Mouse (Mus musculus): ENCODE measurements around the gene Rabl6. TPM values are rescaled to one million over a fixed set of nuclear protein-coding genes. Genes with fewer than 3 reads are reported as not detected.
"Not testable (repeated sequence)": the region's sequence is repeated elsewhere in the genome, so short reads cannot be mapped to it uniquely, and the experiment has no call there.

The Rabl6 gene
- total RNA-seq, 2 experiments from 2014 or later = 117 to 118 TPM

DNA sequence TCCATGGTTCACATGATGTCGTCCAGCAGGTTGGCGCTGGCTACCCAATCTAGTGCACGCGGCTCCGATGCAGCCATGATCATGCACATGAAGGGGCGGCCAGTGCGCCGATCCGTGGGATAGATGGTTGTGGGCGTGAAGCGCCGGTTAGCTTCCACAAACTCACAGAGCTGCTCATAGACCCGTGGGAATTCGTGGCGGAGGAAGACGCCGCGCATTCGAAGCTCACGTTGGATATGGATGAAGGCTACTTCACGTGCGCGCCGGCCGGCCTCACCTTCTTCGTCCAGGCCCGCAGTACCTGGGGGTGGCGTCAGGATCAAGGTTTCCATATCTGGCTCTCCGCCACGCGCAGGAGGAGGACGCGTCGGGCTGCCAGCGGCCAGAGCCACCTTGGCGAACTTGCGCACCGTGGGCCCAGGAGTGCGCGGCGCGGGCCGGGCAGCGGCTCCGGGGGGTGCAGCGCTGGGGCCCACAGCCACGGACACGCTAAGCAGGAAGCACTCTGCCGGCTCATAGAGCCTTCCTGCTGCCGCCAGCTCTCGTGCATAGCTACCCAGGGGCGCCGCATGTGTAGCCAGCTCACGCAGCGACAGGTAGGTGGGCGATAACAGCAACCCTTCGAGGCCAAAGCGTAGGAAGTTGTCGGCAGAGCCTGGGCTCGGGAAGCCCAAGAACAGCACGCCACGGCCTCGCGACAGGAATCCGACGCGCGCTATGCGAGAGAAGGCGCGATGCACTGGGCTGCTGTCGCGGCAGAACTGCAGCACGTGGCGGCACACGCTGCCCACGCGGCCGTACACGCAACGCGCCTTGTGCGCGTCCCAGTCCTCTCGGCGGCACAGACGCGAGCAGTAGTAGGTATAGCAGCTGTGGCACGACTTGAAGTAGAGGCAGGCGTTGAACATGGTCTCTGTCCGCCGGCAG lies 31.1 kb downstream of the Rabl6 start:
- no peak for DNase-seq (ENCODE audit: low spot score in 2 of 2)
- intact Hi-C loops (cut with DNase I) = no loop called here

DNA sequence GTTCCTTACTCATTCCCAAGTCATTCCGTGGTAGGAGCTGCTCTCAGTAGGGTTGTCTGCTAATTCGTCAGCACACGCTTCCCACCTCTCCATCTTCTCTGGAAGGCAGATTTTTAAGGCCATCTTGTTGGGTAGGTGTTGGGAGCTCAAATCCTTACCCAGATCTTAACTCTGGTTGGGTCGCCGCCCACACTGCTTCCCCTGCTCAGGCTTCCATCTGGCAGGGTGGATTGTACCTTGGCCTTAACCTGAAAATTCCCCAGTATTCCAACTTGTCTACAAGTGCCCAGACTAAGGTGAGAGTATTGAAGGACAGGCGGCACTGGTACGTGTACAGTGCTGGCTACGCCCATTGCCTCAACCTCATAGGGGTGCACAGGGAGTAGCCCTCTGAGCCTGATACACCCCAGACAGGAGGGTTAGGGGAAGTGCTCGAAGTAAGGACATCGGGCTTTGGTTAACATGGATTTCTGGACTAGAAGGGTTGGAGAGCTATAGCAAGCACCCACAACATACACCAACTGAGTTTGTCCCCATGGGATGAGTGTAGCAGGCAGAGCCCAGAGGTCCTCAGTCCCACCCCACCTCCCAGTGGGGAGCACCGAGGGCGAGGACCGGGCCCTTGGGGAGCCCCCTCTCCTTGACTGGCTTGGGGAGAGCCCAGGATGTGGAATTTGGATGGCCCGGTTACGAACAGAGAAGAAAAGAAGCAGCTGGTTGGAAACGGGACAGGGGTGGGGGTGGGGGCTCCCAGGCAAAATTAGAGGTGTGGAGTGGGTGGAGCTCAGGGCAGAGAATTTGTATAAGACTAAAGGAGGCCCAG lies 32.1 kb downstream of the Rabl6 start:
- intact Hi-C loops (cut with DNase I) = no loop called here

DNA sequence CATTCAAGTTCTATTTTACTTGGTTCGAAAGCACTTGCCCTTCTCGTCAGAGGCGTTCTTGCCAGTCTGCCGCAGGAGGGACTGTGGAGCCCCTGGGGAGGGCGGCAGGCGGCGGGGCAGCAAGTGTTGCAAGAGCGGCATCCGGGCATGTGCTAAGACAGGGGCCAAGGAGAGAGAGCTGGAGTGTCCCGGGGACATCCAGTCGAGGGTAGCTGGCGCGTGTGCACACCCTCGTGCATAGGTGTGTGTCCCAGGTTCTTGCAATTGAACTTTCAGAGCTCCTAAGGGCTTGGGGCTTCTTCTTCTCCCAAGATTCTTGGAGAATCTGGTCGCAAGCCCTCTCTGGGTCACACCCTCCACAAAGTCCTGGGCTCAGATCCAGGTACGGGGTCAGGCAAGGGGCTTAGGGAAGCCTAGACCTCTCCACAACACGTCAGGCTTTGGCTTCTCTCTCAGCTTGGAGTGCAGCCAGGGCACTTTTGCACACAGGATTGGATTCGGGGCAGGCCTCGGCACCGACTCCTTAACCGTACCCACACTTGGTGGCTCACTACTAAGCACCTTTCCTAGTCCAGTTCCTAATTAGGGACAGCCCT lies 32.8 kb downstream of the Rabl6 start:
- intact Hi-C loops (cut with DNase I) = no loop called here
- no peak for DNase-seq (ENCODE audit: low spot score in 2 of 2)

More for the DNA sequence above, 32.1 kb downstream of the Rabl6 start:
- no peak for DNase-seq (ENCODE audit: low spot score in 2 of 2)

DNA sequence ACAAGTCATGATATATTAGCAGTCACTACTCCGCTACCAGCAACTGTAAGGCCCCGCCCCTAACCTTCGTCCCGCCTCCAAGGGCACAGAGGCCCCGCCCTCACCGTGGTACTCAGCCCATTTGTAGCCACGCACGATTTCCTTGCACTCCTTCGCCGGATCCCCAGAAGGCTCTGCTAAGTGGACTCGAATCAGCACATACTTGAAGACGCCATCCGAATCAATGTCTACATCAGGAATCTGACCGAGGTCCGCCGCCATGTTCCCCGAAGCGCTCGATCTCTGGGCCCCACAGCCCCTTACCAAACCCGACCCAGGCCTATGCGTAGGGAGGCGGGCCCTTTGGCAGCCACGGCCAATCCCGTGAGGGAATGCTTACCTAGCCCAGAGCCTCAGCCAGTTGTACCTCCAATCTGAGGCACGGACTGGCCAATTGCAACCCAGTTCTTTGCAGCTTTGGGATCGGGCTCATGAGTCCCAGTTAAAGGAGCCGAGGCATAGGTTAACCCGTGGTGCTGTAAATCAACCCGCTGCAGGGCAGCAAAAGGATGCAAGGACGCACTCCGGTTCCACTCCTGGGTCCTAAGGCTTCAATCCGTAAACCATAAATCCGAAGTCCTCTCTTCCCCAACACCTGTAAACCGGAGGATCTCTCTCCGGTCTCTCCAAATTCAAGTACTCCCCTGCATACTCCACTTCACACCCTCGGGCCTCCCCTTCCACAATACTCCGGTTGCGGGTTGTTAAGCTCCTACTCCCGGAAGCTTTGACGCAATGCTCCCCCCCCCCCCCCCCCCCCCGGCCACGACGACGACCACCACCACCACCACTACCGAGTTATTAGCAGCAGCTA lies 33.5 kb downstream of the Rabl6 start, which contains the start of the genes Mamdc4 and Phpt1:
Mamdc4 (minus strand) TSS at position 267 of the 853 bp plus-strand sequence.
Phpt1 (minus strand) TSS at position 646 of the 853 bp plus-strand sequence.
- peak; percentile 96 to 98 for DNase-seq (ENCODE audit: low spot score in 2 of 2)
- intact Hi-C loops (cut with DNase I) = no loop called here

DNA sequence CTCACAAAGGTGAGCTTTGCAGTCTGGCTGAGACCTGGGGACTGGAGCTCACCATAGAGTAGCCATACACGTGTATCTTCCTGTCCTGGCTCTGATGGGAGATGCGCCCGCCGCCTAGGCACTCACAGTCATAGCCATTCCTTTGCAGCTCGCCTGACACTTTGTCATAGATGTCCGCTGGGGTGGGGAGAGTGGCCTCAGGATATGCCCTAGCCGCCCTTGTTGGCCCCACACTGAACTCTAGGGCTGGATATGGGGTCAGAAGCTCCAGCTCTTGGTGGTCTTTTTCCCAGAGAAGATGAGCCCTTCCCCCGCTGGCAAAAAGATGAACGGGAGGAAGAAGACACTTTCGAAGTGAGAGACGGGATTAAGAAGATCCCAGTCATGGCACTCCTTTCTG lies 34.2 kb downstream of the Rabl6 start:
- intact Hi-C loops (cut with DNase I) = no loop called here
- DNase-seq (ENCODE audit: low spot score in 2 of 2) = no peak

DNA sequence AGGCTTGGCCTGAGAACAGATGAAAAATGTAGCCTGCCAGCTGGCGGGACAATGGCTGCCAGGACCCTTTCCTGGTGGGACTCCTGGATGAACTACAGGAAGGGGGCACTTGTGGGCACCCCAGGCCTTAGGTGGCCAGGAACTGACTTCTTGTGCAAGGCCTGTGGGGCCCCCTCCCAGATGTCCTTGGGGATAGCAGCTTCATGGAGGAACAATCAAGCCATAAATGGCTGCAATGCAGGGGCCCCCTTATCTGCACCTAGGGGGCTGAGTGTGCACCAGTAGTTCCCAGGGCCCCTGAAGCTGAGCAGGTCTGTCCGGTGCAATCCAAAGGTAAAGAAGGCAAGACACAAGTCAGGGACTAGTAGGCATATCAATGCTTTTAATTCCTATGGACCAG lies 35.3 kb downstream of the Rabl6 start:
- intact Hi-C loops (cut with DNase I) = no loop called here
- no peak for DNase-seq (ENCODE audit: low spot score in 2 of 2)

DNA sequence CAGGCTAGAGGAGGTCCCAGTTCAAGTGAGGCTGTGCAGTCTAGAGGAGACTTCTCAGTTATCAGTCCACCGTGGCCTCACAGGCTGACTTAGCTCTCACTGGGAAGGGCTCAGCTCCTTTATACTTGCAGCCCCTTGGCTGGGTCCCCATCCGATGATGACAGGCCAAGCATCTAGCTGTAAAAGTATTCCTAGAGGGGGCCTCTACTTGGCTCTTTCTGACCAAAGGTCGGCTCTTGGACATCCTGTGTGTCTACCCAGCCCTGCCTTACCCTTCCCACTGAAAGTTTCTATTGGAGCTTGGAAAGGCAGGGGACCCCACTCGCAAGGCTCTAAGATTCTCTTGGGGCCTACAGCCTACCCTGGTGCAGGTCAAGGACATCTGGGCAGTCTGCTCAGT lies 37.1 kb downstream of the Rabl6 start:
- no peak for DNase-seq (ENCODE audit: low spot score in 2 of 2)
- intact Hi-C loops (cut with DNase I) = no loop called here

DNA sequence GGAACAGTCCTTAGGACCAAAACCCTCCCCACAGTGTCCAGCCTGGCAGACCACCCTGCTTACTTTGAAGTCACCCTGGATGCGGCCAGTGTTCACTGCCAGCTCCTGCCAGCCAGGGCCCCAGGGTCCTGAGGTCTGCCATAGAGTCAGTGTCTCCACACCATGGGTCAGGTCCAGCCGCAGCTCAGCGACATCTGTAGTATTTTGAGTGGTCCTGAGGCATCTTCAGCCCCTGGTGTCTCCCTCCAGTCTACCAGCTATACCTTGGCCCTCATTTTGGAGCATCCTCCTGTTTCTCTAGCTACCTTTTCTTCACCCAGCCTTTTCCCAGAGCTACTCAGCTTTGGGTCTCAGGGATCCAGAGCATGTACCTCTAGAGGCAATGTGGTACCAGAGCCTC lies 39.0 kb downstream of the Rabl6 start:
- intact Hi-C loops (cut with DNase I) = no loop called here
- no peak for DNase-seq (ENCODE audit: low spot score in 2 of 2)

DNA sequence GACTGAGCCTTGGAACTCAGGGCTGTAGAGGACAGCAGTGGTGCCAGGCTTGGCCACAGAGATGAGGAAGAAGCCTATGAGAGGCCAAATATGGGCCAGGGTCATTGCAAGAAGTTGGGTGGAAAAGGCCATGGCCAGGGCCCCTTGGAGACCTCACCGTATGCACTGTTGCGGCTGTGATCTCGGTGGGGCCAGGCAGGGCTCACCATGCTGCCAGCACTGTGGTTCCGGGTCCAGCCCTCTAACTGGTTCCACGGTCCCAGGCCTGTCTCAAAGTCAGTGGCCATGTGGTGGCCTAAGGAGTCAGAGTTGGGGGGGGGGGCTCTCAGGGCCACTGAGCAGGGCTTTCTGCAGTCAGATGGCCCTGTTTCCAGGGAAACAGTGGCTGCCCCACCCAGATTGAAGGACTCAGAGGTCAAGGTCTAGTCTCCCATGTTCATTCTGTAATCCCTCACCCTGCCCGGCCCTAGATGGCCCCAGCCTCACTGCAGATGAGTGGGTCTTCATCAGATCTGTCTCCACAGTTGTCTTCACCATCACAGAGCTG lies 39.8 kb downstream of the Rabl6 start:
- no peak for DNase-seq (ENCODE audit: low spot score in 2 of 2)
- intact Hi-C loops (cut with DNase I) = no loop called here

DNA sequence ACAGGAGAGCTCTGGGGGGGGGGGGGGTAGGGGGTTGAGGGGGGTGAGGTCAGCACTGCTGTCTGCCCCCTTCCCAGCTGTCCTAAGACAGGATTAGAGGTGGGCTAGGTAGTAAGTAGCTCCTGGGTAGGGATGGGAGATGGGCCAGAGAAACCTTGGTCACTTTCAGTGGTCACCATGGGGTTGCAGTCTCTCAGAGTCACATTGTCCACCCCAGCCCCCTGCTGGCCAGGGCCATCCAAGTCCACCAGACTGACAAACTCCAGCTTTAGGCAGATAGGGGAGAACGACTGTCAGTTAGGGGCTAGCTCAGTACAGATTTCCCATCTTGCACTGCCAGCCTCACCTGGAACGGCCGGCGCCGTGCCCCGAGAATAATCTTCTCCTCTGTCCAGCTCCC lies 41.8 kb downstream of the Rabl6 start:
- intact Hi-C loops (cut with DNase I) = no loop called here
- no peak for DNase-seq (ENCODE audit: low spot score in 2 of 2)

DNA sequence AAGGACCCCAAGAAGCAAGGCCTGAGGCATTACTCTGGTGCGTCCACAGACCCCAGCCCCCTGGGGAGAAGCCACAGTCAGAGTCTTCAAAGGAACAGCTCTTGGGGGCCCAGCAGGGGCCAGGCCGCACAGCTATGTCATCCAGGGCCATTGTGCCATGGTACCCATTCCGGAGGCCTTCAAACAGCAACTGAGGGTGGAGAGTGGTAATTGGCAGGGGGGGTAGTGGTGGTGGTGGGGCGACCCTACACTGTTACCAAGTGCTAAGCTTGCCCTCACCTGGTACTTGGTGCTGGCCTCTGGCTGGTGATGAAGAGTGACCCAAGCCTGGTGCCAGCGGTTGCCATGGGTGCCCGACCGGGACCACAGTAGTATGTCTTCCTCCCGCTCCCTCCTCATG lies 42.6 kb downstream of the Rabl6 start:
- no peak for DNase-seq (ENCODE audit: low spot score in 2 of 2)
- intact Hi-C loops (cut with DNase I) = no loop called here

DNA sequence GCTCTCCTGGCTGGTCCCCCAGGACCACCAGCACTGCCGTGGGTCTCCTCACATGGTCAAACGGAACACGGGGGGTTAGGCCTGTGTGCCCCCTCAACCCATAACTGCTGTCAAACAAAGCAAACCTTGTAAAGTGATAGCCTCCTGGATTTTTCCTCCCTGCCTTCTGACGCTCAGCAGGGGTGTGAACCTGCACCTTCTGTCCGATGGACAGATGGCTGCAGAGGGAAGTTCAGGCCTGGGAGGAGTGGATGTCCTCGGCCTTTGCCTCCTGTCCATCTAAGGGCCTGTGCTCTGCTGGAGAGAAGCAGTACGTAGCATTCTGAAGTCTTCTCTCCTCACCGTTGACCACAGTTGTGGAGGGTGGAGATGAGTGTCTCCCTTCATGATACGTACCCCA lies 46.4 kb downstream of the Rabl6 start:
- intact Hi-C loops (cut with DNase I) = no loop called here
- DNase-seq (ENCODE audit: low spot score in 2 of 2) = no peak

DNA sequence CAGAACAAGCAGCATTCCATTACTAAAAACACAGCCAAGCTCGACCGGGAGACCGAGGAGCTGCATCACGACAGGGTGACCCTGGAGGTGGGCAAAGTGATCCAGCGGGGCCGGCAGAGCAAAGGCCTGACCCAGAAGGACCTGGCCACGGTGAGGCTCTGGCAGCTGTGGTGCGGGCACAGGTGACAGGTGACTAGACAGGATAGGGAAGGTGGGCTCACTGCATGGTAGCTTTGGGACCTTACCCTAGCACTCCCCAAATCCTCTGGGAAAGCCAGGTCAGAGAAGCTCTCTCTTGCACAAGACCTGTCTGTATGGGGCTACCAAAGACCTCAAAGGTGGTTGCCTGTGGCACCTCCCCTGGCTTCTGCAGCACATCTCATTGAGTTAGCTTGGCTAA lies 47.8 kb downstream of the Rabl6 start:
- intact Hi-C loops (cut with DNase I) = no loop called here
- DNase-seq (ENCODE audit: low spot score in 2 of 2) = no peak

DNA sequence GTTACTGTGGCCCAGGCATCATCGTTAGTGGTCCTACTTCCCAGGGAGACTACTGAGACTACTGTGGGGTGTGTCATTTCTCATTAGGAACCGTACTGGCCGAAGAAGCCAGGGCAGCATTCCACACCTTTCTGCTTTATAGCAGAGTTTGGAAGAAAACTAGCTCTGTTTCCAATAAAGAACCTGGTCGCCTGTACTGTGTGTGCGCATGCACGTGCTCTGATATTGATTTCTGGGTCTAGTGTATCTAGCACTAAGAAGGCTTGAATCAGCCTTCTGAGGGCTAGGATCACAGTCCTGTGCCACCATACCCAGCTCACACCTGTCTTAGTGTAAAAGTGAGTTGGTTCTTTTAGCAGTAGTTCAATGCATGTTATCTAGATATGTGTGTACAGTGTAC lies 49.5 kb downstream of the Rabl6 start:
- DNase-seq (ENCODE audit: low spot score in 2 of 2) = no peak
- intact Hi-C loops (cut with DNase I) = no loop called here

DNA sequence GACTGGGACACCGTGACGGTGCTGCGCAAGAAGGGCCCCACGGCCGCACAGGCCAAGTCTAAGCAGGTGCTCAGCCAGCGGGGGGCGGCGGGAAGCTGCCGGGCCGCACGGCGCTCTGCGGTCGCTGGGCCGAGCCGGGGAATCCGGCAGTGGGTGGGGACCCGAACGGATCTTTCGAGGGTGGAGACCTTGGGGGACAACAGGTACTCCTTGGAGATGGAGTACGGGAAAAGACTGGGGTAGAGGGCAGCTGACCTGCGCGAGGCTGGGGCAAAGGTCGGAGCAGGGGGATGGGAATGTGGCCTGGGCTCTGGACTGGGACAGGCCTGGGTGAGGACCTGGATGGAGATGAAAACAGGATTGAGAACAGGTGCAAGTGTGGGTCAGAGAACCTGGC lies 50.4 kb downstream of the Rabl6 start:
- intact Hi-C loops (cut with DNase I) = no loop called here
- DNase-seq (ENCODE audit: low spot score in 2 of 2) = no peak

DNA sequence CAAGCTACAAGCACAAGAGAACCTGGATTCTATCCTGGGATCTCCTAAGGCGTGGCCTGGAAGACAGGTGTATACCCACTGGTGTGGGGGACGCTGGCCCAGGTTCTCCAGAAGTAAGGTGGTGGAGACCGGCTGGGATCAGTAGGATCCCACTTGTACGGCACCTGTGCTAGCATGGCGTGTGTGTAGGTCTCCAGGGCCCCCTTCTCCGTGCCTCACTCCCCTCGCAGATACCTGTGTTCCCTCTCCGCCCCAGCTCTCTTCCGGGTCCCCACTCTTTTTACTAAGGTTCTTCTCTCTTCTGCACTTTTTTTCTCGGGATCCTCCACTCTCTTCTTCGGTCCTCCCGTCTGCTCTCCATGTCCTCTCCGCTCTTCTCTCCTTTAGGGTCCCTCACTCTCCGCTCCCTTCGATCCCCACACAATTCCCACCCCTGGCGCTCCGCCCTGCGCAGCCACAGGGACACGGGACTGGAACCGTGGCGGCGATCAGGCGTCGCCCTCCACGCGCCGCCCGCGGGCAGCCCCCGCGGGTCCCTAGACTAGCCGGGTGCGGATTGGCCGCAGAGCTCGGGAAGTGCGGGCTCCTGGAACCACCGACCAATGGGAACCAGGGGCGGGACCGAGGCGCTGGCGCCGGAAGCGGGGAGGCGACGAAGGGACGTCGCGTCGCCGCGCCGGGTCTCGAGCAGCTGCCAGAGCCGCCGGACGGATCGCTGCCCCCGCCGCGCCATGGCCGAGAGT lies 50.9 kb downstream of the Rabl6 start, which contains the start of gene Edf1:
Edf1 (plus strand) TSS at position 627 of the 743 bp plus-strand sequence.
- DNase-seq (ENCODE audit: low spot score in 2 of 2) = peak; percentile 94 to 97
- intact Hi-C loops (cut with DNase I) = no loop called here

DNA sequence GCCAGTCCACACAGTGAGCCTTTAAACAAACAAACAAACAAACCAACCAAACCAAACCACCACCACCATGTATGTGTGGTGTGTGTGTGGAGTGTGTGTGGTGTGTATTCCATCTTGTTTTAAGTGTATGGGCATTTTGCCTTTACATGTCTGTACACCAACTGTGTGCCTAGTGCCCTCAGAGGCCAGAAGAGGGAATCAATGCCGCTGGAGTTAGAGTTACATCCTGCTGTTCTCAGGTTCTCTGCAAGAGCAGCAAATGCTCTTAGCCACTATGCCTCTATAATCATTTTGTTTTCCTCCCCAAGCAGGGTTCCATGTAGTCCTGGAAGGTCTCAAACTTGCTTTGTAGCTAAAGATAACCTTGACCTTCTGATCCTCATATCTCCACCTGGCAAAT lies 52.0 kb downstream of the Rabl6 start:
- no peak for DNase-seq (ENCODE audit: low spot score in 2 of 2)
- intact Hi-C loops (cut with DNase I) = no loop called here

DNA sequence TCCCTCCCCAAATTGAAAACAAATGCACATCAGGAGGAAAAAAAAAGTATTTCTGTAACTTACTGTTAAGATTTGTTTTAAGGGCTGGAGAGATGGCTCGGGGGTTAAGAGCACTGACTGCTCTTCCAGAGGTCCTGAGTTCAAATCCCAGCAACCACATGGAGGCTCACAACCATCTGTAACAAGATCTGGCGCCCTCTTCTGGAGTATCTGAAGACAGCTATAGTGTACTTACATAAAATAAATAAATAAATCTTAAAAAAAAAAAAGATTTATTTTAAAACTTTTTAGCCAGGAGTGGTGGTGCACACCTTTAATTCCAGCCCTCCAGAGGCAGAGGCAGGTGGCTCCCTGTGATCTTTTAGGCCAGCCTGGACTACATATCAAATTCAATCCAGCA lies 52.8 kb downstream of the Rabl6 start:
- DNase-seq (ENCODE audit: low spot score in 2 of 2); intact Hi-C loops (cut with DNase I): not testable (repeated sequence)
